Mouse (Mus musculus): Measurements from ENCODE around the gene Slco6c1. TPM values are rescaled to one million over a fixed set of nuclear protein-coding genes. Genes with fewer than 3 reads are reported as not detected.

Gene Slco6c1
- not detected in 2 replicates for polyA plus RNA-seq (2012; rRNA removed; ENCODE audit: low replicate concordance)

DNA sequence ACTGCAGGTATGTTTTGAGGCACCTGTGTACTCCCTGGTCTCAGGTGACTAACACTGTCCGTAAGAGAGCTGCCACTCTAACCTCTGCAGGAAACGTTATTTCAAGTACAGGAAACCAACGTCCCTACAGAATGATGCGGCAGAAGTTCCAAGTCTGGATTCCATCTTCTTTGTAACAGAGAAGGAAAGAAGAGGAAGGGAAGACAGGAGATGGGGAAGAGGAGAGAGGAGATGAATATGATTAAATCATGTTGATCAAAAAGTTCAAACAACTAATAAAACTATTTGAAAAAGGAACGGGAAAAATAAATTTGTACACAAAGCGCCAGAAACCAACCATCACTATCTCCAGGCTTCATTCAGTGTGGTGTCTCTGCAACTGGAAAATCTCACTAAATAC, at the start of gene Slco6c1:
Slco6c1 (minus strand) TSS at position 101 of the 400 bp plus-strand sequence.

